Mouse (Mus musculus) CH12F3 (cell line): ENCODE measurements around the gene Igfbp5.

ENCODE experiments used
- in situ Hi-C: fragments of 300-500 bp; cut with MboI; formaldehyde crosslinking; loops from 2 replicates; pipeline ENCODE4 v1.14.3; 2020; ENCODE audit warnings: low sequenced_read_pairs

The Igfbp5 gene

GRCm38 (mm10) chr1:72854337-72855237 lies 20.1 kb downstream of the Igfbp5 start:
- in situ Hi-C loops: loop anchor here (25.0 kb wide), 1 partner anchor 542 kb away; the partner anchor contains the start of gene Xrcc5

- in situ Hi-C loops: loop anchor here (25.0 kb wide), 1 partner anchor 541 kb away; the partner anchor contains the start of gene Xrcc5
Measured at GRCm38 (mm10) chr1:72853759-72854158, 20.9 kb downstream of the Igfbp5 start.

- in situ Hi-C loops: loop anchor here (10.0 kb wide), 1 partner anchor 114 kb away; no protein-coding TSS in a partner anchor
Measured at GRCm38 (mm10) chr1:72849037-72849436, 25.6 kb downstream of the Igfbp5 start.

GRCm38 (mm10) chr1:72847849-72848380 lies 26.8 kb downstream of the Igfbp5 start:
- in situ Hi-C loops: loop anchor here (10.0 kb wide), 1 partner anchor 113 kb away; no protein-coding TSS in a partner anchor

GRCm38 (mm10) chr1:72844675-72845074 lies 30.0 kb downstream of the Igfbp5 start:
- in situ Hi-C loops: loop anchor here (10.0 kb wide), 1 partner anchor 110 kb away; no protein-coding TSS in a partner anchor

GRCm38 (mm10) chr1:72842666-72843459 lies 31.8 kb downstream of the Igfbp5 start:
- in situ Hi-C loops: loop anchor here (10.0 kb wide), 1 partner anchor 108 kb away; no protein-coding TSS in a partner anchor

GRCm38 (mm10) chr1:72839791-72840190 lies 34.9 kb downstream of the Igfbp5 start:
- in situ Hi-C loops: loop anchor here (10.0 kb wide), 1 partner anchor 105 kb away; no protein-coding TSS in a partner anchor

GRCm38 (mm10) chr1:72839356-72839755 lies 35.3 kb downstream of the Igfbp5 start:
- in situ Hi-C loops: no loop called here

- in situ Hi-C loops: no loop called here
Measured at GRCm38 (mm10) chr1:72833563-72833962, 41.1 kb downstream of the Igfbp5 start.

- in situ Hi-C loops: no loop called here
Measured at GRCm38 (mm10) chr1:72832715-72833153, 42.0 kb downstream of the Igfbp5 start.

GRCm38 (mm10) chr1:72830485-72830884 lies 44.2 kb downstream of the Igfbp5 start:
- in situ Hi-C loops: no loop called here

- in situ Hi-C loops: no loop called here
Measured at GRCm38 (mm10) chr1:72828843-72829242, 45.8 kb downstream of the Igfbp5 start.

GRCm38 (mm10) chr1:72827411-72828315 lies 47.0 kb downstream of the Igfbp5 start:
- in situ Hi-C loops: no loop called here

GRCm38 (mm10) chr1:72826931-72827330 lies 47.8 kb downstream of the Igfbp5 start:
- in situ Hi-C loops: no loop called here

GRCm38 (mm10) chr1:72826446-72826845 lies 48.2 kb downstream of the Igfbp5 start:
- in situ Hi-C loops: no loop called here

GRCm38 (mm10) chr1:72825921-72826320 lies 48.8 kb downstream of the Igfbp5 start:
- in situ Hi-C loops: no loop called here

- in situ Hi-C loops: no loop called here
Measured at GRCm38 (mm10) chr1:72825286-72825685, 49.4 kb downstream of the Igfbp5 start.

GRCm38 (mm10) chr1:72824707-72825101 lies 50.0 kb downstream of the Igfbp5 start:
- in situ Hi-C loops: no loop called here

GRCm38 (mm10) chr1:72823751-72824706 lies 50.7 kb downstream of the Igfbp5 start, which contains the start of gene Igfbp2:
Igfbp2 (plus strand) TSS chr1:72824503.
- in situ Hi-C loops: no loop called here
